Mouse (Mus musculus) frontal cortex, adult (tissue): ENCODE measurements around the gene Mn1.

Experiments used
- ATAC-seq: cut with Nextera tagmentation; 2 replicates; pipeline ENCODE4 v1.9.2; 2017; ENCODE audit warnings: mild to moderate bottlenecking, moderate library complexity, mixed read lengths; ENCODE audit not compliant: low TSS enrichment

Gene Mn1

DNA sequence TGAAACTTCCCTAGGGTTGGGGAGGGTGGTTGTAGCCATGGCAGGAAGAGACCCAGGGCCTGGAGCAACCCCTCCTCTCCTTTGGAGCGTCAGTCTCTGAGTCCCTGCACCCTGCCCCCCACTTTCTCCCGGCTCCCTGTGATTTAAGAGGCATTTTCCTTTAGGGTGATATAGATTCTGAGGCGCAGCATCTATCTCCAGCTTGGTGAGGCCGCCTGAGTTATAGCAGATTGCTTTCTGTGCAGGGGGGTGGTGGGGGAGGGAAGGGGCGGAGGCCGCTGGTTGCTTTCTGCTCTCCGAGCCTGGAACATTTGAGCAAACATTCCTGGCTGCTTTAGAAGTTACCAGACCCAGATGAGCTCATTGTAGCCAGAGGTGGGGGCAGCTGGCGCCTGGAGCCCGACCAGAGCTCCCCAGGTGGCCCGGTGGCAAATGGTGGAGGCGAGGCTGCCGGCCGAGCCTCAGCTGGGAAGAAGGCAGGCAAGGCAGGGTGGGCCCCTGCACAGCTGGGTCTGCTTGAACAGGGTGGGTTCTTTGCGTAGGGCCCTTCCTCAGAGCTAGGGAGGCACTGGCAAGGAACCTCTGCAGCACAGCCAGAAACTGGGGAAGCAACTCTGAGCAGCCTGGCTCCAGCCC is 8.6 kb upstream of the Mn1 start:
- peak; percentile 31; the same call in 1 of the 2 replicates for ATAC-seq

DNA sequence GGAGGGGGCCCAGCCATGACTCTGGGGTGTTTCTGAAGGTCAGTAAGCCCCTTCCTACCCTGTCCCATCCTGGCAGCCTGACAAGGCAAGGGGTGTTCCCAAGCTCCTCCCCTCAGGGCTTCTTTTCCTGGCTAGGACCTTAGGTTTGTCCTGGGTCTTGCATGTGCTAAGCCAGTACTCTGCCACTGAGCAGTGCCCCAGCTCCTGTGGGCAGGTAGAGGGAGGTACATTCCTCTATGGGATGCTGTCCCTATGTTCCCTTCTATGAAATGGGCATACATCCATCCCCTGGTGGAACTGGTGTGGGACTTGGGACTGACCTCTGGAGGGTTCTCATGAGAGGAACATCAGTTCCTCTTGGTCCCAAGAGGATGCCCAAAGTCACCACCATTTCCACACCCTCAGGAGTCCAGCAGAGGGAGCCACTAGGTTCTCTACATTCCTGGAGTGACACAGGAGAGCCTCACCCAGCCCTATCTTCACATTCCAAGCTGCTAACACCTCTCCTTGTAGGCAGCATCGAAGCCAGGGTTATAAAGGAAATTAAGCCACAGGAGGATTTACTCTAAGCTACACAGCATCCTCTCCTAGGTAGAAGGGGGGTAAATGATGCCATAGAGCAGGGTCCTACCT is 7.6 kb upstream of the Mn1 start:
- ATAC-seq: peak; percentile 68

DNA sequence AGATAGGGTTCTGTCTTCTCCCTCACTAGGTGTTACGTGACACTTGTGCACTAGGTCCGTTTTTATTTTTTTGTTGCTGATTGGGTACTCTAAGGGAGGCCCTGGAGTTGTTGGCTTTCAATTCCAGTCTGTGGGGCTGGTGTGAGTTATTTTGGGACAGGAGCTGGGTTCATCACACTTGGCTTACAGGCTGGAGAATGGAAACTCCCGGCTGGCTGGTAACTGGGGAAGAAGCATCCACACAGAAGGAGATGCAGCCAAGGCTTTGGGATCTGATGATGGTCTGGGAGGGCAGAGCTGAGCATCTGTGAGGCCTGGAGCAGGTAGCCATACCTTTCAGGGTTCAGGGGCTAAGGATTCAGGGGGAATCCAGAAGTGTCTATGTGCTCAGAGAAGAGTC is 6.5 kb upstream of the Mn1 start:
- ATAC-seq: no peak

DNA sequence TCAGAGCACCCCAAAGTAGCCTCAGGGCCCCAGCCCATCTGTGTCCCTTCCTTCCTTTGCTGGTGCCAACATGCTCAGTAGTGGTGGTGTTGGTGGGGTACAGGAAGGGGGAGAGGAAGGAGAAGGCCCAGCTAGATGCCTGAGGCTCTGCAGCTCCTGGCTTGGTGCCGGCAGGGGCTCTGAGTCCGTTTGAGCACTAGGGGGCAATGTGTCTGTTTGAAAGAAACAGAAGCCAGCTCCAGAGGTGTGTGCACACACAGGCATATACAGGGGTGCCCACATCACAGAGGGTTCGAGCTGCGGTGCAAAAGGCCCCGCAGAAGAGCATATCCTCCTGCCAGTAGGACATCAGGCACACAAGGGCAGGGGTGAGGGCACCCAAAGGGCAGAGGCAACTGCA is 3.0 kb upstream of the Mn1 start:
- ATAC-seq: peak; percentile 39

DNA sequence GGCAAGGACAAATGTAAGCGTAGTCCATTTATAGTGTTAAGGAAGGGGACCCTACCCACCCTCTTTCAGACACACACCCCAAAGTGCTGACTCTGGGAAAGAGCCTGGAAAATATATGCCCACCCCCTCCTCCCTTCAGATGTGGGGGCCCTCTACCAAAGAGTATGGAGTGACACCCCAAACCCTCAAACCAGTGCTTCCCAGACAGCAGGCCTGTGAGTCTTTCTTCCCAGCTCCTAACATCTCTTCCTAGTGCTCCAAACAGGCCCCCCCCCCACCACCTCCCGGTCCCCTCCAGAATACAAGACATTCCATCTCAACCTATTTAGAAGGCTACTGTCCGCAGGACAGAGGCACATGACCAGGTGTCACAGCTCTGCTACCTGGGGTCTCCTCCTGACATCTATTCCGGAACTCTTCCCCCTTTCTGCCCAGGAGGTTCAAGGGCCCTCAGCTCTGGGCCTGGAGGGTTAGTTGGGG is 2.4 kb upstream of the Mn1 start:
- ATAC-seq: no peak

DNA sequence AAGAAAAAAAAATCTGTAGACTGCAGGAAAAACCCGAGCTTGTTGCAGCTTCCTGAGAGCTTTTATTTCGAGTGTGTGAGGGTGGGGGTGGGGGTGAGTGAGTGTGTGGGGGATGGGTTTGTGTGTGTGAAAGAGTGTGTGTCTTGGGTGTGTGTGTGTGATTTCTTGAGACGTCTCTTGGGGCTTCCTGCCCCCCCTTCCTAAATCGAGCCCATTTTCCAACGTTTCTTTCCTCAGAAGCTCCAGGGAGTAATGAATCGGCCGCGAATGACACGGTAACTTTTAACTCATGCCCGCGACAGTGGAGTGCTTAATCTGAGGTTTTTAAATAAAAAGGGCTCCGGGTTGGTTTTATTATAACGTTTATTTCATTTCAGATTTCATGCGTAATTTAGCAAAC is 1.6 kb upstream of the Mn1 start:
- no peak for ATAC-seq

DNA sequence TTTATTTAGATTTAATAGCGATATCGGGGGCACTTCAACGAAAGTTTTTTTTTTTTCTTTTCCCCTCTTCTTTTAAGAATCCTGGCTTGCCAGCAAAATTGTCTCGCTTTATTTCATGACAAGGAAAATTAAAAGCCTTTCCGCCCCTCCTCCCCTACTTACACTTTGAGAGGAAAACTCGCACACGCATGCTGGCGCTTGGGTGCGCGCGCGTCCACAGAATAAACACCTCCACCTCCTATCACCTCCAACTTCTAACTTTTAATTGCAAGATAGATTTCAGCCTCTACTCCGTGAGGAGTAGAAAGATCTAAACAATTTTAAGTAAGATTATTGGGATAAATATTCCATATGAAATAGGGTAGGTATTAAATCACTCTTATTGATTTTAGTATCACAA is 1.1 kb upstream of the Mn1 start:
- ATAC-seq: no peak

DNA sequence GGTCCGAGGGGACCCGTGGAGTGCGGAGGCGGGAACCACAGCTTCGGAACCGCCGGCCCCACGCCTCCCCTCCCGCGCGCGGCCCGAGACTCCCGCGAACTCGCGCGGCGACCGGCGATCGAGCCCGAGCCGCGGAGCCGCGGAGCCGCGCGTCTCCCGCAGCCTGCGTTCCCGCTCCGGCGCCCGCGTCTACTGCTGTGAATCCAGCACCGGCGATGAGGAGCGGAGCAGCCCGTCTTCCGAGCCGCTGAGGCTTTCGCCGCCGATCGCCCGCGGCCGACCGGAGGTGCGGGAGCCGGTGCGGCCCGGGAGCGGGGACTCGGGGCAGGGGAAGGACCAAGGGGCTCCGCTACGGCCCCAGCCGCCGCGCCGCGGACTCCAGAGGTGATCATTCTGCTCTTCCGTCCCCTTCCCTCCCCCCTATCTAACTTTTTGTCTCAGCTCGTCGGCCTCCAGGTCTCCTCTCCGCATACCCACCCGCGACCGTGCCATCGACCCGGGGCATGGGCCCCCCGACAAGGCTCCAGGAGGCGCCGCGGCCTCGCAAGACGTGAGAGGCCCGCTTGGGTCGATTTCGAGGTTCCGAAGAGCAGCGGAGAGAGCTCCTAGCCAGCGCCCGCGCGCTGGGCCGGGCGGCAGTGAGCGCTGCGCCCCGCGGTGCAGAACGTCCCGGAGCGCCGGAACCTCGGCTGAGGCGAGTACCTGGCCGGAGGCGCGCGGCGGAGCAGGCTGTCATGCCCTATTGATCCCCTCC is 393 bp downstream of the Mn1 start:
- 0 out of 2 replicates have a peak, but pooled peaks have one; percentile 1 for ATAC-seq

DNA sequence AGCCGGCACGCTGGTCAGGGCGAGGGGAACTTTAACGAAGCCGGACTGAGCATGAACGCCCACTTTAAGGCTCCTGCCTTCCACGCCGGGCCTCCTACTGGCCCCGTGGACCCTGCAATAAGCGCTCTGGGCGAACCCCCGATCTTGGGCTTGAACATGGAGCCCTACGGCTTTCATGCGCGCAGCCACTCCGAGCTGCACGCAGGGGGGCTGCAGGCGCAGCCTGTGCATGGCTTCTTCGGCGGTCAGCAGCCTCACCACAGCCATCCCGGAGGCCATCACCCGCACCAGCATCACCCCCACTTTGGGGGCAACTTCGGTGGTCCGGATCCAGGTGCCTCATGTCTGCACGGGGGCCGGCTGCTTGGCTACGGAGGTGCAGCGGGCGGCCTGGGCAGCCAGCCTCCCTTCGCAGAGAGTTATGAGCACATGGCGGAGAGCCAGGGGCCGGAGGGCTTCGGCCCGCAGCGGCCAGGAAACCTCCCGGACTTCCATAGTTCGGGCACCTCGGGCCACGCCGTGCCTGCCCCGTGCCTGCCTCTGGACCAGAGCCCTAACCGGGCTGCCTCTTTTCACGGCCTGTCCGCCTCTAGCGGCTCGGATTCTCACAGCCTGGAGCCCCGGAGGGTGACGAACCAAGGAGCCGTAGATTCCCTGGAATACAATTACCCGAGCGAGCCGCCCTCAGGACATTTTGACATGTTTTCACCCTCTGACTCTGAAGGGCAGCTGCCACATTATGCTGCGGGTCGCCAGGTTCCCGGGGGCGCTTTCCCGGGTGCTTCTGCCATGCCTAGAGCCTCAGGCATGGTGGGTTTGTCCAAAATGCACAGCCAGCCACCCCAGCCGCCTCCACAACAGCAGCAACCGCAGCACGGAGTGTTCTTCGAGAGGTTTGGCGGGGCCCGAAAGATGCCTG is 1.3 kb downstream of the Mn1 start:
- ATAC-seq: no peak

DNA sequence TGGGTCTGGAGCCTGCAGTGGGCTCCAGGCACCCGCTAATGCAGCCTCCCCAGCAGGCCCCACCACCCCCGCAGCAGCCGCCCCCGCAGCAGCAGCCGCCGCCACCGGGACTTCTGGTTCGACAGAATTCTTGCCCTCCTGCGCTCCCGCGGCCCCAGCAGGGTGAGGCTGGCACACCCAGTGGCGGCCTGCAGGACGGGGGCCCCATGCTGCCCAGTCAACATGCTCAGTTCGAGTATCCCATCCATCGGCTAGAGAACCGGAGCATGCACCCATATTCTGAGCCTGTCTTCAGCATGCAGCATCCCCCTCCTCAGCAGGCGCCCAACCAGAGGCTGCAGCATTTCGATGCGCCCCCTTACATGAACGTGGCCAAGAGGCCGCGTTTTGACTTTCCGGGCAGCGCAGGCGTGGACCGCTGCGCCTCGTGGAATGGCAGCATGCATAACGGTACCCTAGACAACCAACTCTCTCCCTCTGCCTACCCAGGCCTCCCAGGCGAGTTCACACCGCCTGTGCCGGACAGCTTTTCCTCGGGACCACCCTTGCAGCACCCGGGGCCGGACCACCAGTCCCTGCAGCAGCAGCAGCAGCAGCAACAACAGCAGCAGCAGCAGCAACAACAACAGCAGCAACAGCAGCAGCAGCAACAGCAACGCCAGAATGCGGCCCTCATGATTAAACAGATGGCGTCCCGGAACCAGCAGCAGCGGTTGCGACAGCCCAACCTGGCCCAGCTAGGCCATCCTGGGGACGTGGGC is 2.1 kb downstream of the Mn1 start:
- ATAC-seq: no peak

DNA sequence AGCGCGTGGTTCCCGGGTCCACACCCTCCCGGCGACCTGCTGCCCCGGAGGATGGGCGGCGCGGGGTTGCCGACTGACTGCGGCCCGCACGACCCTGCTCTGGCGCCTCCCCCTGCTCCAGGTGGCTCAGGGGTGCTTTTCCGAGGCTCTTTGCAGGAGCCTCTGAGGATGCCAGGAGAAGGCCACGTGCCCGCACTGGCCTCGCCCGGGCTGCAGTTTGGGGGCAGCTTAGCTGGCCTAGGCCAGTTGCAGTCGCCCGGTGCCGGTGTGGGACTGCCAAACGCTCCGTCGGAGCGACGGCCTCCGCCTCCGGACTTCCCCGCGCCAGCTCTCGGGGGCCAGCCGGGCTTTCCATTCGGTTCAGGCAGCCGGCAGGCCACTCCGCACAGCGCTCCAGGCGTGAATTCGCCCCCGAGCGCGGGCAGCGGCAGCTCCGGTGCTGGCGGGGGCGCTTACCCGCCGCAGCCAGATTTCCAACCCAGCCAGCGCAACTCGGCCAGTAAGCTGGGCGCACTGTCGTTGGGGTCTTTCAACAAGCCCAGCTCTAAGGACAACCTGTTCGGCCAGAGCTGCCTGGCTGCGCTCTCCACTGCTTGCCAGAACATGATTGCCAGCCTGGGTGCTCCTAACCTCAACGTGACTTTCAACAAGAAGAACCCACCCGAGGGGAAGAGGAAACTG is 3.0 kb downstream of the Mn1 start:
- ATAC-seq: no peak

DNA sequence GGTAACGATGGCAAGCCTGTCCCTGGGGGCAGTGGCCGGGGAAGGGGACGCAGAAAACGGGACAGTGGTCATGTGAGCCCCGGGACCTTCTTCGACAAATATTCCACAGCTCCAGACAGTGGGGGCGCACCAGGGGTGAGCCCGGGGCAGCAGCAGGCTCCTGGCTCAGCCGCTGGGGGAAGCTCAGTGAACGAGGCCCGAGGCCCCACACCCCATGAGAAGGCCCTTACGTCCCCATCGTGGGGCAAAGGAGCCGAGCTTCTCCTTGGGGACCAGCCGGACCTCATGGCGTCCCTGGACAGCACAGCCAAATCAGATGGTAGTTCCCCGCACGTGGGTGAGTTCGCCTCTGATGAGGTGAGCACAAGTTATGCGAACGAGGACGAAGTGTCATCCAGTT is 3.7 kb downstream of the Mn1 start:
- ATAC-seq: no peak

DNA sequence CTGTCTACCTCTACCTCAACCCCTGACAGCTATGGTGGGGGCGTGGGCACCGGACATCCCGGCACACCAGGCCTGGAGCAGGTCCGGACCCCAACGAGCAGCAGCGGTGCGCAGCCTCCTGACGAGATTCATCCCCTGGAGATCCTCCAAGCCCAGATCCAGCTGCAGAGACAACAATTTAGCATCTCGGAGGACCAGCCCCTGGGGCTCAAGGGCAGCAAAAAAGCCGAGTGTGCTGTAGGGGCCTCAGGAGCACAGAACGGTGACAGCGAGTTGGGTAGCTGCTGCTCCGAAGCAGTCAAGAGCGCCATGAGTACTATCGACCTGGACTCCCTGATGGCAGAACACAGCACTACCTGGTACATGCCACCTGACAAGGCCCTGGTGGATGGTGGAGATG is 4.3 kb downstream of the Mn1 start:
- ATAC-seq: no peak

DNA sequence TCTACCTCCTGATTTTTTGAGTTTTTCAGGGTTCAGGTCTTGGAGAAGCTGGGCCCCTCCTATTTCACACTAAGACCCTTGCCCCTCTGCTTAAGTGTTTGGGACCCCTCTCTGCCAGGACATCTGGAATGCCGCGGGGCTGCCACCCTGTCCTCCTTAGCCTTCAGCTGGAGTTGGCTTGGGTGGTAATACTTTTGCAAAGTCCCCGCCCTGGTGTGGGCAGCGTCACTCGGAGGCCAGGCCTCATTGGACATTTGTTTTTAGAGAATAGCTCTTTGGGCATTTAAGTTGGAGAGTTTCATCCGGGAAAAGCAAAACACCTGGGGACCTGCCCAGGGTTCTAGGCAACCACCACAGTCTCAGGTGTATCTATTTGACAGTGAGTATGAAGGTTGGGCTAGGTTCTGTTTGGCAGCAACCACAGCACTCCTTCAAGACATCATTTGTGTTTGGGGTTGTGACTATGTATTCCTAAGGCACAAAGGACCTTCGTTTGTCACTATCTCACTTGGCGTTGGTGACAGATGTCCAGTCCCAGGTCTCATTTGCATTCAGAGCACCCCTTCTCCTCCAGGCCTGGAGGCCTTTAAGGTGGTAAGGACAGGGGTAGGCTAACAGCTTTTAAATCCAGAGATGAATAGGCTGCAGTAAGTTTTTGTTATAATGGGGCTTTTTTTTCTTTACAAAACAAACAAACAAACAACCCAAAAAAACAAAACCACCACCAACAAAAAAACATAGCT is 5.1 kb downstream of the Mn1 start:
- no peak for ATAC-seq

DNA sequence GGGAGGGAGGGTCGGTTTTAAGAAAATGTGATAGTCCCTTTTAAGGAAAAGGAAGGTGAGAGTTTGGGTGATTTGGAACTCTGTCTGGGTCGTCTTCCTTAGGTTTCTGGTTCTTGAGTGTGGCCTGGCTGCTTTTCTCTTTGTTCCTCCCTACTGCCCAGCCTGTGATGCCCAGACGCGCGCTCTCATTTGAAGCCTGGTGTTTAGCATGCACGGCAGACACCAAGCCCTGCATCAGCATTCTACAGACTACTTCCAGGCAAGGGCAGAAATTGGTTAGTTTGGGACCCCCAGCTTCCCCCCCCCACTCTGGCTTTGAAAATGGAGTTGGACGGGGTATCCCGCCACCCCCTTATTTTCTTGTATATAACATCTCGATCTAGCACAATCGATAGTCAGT is 5.8 kb downstream of the Mn1 start:
- ATAC-seq: no peak

DNA sequence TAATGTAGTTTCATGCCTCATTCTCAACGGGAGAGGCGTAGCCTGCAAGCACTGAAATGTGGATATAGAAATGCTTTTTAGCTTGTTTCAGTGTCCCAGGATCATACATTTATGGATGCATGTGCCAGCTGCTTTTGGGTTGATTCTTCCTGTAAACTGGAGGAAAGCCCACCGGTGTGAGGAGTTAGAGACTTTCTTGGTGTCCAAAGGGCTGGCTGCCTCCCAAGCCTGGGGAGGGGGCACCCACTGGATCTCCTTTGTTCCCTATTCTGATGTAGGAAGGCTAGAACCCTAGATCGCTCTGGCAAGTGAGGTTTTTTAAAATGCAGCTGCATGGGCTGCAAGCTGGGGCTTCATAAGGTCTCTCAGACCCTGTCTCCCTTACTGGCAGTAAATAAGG is 6.5 kb downstream of the Mn1 start:
- ATAC-seq: no peak

DNA sequence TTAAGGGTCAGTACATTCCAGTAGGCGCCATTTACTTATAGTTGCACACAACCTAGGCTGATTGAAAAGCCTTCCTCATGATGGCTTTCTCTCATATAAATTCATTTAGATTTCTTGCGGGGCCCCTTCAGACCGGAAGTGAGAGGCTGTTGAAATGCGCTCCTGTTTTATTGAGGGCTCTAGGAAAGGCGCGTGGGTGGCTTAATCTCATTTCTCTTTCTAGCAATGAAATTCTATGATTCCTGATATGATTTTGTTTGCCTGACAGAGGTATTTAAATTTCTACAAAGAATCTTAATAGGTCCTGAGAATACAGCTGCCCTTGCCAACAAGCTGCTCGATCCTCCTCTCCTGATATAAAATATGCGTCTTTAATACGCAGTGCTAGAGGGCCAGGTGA is 8.7 kb downstream of the Mn1 start:
- no peak for ATAC-seq

DNA sequence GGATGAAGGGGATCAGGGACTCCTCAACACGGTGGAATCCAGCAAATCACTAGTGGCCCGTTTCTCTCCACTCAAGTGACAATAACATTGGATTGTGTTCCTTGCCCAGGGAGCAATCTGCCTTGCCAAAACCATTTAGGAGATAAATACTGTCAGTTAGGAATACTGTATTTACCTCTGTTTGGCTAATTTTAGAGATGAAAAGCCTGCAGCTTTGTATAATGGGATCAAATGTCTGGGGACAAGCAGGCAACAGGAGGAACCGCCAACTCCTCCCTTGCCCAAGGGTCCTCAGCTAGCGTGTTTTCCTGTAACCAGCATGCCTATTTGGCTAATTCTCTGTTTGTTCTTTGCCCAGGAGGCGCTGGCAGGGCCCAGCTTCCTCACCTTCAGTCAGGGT is 9.1 kb downstream of the Mn1 start:
- ATAC-seq: no peak

DNA sequence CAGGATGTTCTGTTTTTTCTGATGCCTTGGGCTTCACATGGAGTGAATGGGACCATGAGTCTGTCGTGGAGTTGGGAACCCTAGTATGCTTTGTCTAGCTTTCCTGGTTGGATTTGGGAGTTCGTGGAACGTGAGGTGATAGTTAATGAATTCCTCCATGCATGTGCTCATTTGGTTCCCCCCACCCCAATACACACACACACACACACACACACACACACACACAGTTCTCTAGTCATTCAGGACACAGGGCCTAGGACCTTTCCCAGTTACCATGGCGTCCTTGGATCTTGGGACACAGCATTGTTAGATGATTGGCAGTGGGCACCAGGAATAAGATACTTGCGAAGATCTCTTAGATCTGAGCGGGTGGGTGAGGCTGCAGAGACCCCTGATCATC is 11.7 kb downstream of the Mn1 start:
- no peak for ATAC-seq

DNA sequence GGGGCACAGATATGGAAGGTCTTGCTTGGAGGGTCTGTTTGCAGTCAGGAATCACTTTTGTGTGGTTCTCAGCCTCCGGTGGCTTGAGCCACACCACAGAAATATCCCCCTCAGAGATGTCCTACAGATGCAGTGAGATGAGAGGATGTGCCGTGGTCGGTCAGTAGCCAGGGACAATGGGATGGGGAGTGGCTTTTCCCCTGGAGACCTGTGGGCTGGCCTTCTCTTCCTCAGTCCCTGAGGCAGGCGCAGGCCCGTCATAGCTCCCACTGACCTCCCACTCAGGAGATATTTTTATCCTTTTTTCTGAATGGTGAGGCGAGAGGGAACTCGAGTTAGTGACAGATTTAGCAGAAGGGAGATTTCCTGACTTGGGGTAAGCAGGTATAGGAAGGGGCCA is 12.6 kb downstream of the Mn1 start:
- peak; percentile 32; the same call in 1 of the 2 replicates for ATAC-seq
